Mouse (Mus musculus): ENCODE measurements around the gene P2ry13.

The P2ry13 gene

DNA sequence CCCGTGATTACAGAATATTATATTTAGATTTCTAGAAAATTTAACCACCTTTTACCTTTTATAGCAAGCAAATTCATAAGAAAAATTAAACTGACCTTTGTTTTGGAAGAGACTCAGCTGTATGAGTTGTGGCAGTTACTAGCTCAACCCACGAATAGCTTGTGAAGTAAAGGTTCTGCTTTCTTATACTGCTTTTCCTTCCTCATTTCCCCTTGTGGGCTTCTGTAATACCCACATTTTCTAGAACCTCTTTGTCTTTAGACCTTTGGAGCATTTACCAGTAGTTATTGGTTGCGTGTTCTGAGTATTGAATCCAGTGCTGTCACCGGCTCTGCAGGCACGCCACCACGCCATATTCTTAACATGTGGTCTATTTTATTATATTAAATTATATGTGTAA is at the start of gene P2ry13:
Gene P2ry13, minus strand, starts transcription at position 156 of the 400 bp plus-strand sequence.
- in situ Hi-C loops (cut with MboI, MseI) = no loop called here

DNA sequence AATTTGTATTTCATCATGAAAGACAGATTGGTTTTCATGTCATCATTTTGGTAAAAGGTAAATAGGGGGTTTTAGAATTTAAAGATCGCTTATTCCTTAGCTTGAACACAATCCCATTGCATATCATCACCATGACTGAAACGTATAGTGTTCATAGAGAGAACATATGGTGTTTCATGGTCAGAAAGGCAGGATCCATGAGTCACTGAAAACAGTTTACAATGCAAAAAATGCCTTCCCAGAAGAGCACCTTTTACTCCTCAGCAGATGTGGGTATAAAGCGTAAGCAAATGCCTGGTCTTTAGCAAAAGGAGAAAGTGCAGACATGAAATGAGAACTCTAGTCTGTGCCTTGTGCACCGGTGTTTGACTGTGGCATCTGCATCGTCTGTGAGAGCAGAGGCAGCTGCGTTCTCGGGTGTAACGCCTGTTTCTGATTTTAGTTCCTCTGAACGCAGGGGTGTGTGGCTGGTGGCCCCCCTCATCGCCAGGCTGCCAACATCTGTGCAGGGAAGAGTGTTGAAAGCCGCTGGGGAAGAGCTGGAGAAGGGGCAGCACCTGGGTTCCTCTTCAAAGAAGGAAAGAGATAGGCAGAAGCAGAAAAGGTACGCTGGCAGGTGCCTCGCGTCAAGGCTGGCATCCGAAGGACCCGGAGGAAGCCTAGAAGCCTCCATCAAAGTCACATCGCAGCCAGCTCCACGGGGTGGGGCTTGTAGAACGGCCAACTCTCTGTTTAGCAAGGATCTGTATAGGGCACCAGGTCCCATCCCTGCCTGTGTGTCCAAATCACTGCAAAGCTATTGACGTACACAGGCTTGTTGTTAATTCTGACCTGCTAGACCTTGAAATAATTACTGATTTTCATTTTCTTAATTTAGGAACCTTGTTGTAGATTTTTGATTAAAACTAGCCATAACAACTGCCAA is 47.3 kb upstream of the P2ry13 start:
- in situ Hi-C loops (cut with MboI, MseI) = no loop called here

DNA sequence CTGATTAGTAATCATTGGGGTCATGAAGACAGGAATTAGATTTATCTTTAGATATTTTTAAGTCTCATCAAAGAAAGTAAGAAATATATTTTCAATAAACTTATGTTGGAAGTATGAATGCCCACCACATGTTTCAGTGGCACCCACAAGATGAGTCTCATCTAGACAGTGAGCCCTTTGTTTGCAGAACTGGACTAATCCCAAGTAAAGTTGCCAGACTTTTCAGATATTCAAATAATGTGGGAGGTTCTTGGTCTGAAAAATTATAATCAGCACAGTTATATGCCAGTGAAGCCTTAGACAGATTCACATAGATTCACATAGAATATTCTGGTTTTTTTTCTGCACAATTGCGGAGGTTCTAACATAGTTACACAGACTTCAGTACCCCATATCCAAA is 39.8 kb upstream of the P2ry13 start:
- in situ Hi-C loops (cut with MboI, MseI) = no loop called here

DNA sequence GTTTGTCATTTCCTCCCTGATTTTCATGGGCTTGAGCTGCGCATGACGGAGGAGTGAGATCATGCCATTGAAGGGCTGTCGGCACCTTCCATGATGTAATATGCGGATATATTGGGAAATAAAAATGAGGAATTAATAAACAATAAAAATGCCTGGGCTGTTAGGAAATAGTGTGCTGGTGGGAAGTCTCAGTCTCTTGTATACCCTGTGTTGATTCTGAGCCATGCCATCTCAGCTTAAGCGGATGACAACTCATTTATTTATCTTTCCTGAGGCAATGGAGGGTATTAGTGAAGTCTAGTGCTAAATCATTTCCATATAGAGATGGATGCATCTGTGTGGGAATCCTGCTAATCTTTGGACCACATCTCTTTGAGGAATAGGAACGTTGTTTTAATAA is 37.3 kb upstream of the P2ry13 start:
- in situ Hi-C loops (cut with MboI, MseI) = loop anchor here (25.0 kb wide), 1 partner anchor 1539 kb away; no protein-coding TSS in a partner anchor

DNA sequence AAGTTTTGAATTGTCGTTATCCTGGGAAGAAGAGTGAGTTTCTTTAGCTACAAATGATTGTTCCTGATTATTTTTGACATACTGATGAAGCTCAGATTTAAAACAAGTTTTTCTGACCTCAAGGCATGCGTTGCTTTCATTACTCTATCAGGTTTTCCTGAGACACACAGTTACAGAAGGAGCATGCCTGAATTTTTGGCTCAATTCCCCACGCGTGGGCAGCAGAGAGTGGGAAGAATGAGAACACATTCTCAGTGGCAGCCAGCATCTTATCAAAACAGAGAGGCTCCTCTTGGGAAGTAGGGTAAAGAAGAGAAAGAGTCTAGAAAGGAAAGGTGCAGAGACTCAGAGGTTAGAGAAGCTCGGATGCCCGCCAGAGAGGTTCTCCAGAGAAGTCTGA is 32.7 kb upstream of the P2ry13 start:
- in situ Hi-C loops (cut with MboI, MseI) = loop anchor here (25.0 kb wide), 1 partner anchor 1544 kb away; no protein-coding TSS in a partner anchor

DNA sequence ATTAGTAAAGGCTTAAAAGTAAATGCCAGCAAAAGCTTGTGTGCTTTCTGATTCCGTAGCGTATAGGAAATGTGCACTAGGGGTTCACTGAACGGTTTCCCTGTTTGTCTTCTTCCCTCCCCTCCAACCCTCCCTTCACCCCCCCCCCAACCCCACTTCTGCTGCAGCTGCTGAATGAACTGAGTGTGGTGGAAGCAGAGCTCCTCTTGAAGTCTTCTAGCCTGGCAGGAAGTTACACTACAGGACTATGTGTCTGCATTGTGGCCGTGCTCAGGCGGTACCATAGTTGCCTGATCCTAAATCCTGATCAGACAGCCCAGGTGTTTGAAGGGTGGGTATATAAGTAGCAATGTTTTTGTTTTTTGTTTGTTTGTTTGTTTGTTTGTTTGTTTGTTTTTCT is 24.2 kb upstream of the P2ry13 start:
- in situ Hi-C loops (cut with MboI, MseI) = loop anchor here (25.0 kb wide), 1 partner anchor 1552 kb away; no protein-coding TSS in a partner anchor

DNA sequence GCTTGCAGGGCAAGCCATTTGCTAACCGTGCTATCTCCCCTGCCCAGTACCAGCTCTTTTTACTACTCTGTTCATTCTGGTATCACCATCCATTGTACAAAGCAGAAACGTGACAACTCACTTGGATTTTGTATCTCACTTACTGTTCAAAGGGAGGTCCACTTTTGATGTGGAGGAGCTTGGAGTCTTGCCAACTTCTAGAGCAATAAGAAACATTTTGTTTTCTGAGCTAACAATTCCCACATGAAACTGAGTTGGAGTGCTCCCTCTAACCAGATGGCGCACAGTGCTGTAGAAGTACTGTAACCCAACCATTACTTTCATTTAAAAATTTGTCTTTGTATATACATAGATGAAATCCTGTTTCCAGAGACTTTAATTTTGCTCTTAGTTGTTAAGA is 20.2 kb upstream of the P2ry13 start:
- in situ Hi-C loops (cut with MboI, MseI) = loop anchor here (25.0 kb wide), 1 partner anchor 1556 kb away; no protein-coding TSS in a partner anchor

DNA sequence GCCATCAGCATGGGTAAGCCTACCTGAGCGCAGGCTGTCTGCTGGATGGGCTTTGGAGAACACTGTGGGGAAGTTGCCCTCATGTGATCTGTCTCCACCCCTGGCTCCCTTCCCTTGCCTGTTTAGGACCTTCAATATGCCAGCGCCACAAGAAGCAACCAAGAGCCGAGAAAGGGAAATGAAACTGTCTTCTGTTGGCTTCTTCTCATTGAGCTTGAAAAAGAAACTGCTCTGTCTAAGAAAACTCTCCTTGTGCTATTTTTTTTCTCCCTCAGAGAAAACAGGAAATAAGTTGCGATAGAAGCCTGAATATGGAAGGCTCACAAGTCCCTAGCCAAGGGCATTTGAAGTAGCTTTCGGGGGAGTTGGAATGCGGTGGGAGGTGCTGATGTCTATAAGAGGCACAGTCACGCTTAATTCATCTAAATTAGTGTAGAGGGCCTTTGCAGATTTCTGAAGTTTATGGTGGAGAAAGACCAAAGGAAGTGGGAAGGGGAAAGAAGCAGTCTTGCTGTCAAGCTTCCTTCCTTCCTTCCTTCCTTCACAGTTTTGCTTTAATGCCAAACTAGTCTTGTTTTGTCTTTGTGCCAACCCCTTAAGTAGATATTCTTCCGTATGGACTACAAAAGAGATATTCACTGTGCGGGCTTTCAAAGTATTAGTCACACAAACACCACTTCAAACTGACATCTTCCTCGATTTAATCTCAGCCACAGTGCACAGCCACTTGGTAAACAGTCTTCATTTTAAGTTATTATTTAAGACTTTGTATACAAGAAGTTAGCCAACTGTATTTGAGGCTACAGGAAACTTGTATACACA is 18.3 kb upstream of the P2ry13 start:
- in situ Hi-C loops (cut with MboI, MseI) = loop anchor here (25.0 kb wide), 1 partner anchor 1558 kb away; no protein-coding TSS in a partner anchor

DNA sequence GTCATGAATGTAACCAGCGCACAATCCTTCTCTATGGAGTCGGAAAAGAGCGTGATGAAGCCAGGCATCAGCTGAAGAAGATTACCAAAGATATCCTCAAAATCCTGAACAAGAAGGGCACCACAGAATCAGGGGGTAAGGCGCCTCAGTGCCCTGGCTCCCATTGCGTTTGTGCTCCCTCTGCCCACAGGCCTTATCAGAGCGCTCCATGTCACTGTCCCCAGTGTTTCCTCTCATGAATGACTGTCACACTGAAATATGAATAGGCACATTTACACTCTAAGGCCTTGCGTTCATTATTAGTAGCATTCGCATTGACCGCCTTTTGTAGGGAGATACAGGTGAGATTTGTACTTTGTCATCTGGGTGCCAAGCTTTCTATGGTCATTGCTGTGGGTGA is 17.0 kb upstream of the P2ry13 start:
- in situ Hi-C loops (cut with MboI, MseI) = loop anchor here (25.0 kb wide), 1 partner anchor 1560 kb away; no protein-coding TSS in a partner anchor

DNA sequence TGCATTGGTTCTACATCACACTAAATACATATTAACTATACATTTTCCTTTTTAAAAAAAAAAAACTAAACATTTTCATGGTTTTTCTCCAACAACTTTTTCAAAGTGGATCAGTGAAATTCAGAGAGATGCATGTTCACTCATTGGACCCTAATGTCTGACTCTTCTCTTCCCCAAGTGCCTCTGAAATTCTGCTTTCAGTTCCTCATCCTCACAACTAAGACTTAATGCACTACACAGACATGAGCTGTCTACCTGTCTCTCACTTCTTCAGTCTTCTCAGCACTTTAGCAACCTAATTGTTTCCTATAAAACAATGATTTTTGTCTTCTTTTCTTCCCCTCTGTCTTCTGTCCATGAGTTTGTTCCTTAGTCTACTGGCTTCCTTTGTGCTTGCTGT is 14.7 kb upstream of the P2ry13 start:
- in situ Hi-C loops (cut with MboI, MseI) = loop anchor here (25.0 kb wide), 1 partner anchor 1562 kb away; no protein-coding TSS in a partner anchor

DNA sequence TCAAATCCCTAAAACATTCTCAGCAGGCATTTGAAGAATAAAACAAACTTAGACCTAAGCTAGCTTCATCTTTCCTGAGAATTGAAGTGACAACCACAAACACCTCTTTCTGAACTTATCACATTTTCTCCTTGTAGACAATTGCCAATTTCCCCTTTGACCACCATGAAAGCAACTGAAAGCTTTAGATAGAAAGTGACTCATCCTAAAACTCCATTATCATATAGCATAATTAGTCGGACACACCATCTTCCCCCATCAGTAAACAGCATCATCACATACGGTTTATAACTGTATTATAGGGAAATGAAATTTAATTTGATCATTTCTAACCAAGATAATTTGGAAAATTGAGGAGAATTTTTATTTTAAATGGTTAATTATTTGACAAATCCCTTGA is 11.6 kb upstream of the P2ry13 start:
- in situ Hi-C loops (cut with MboI, MseI) = no loop called here

DNA sequence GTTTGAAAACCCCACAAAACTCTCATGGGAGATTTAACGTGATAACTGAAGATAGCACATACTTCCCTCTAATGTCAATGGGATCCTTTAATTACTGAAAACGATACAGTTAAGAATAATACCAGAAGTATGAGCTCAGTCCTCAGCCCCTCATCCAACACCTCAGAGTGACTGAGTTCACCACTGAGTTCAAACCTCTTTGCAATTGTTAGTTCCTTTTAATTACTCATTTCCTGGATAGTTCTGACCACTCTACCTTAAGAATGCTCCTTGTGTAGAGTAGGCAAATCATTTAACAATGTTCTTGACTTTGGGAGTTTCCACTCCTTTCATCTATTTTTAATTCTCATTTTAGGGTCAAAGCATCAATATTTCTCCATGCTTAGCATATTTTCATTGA is 8.6 kb upstream of the P2ry13 start:
- in situ Hi-C loops (cut with MboI, MseI) = no loop called here

DNA sequence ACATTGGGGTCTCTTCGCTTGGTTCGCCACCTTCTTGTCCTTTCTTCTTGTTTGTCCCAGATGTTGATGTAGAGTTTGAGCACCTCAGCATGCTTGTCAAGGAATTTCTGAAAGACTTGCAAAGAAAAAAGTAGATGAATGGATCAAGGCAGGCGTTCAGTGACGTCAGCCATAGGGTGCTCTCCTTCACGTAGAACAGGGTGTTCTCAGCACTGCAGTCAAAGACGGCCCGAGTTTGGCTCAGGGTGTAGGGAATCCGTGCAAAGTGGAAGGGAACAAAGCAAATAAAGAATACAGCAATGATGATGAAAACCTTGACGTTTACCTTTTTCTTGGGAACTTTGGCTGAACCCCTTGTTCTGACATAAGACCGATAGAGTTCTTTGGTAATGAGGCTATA is 6.5 kb upstream of the P2ry13 start:
- in situ Hi-C loops (cut with MboI, MseI) = no loop called here

DNA sequence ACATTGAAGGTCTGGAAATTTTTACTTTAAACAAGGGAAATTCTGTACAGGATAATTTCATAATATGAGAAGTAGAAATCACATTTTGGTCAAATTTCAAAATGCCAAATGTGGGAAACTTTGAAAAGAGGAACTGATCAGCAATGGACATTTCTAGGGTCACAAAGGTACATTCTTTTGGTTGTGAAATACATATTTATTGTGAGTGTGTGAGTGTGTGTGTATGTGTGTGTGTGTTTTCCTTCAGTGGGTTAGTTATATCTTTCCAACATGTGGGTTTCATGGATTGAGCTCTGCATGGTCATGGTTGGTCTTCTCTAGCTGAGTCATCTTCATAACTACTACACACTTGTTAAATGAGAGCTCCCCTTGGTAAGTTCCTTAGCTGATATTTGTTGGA is 1.7 kb upstream of the P2ry13 start:
- in situ Hi-C loops (cut with MboI, MseI) = no loop called here

DNA sequence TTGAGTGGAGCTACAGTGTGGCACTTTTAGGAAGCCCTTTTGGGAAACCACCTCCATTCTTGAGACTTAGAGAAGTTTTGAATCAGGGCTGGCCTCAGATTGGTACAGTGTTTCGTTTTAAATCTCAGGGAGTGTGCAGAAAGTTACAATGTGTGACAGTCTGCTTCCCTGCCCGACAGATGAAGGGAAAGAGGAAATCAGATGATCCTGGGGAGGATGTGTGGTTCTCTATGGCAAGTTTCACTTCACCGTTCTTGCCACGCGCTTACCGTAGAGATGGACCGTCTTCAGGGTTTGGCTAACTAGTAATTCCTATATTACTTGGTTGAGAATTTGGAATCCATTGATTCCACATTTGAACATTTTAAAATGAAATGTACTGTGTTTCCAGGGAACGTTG is 1.1 kb upstream of the P2ry13 start:
- in situ Hi-C loops (cut with MboI, MseI) = no loop called here

DNA sequence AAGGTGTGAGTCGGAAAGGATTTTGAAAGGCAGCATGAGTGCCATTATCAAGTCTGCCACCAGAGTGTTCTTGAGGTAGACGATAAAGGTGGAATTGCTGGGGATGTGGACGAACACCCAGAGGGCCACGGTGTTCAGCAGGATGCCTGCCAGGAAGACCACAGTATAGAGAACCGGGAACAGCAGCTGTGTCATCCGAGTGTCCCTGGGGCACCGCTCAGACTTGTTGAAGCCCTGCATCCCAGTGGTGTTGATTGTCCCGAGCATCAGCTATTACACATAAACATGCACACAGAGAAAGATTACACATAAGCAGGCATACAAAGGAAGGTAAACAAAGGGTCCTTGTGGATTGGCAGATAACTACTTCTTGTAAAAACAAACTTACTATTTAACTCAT is 593 bp downstream of the P2ry13 start:
- in situ Hi-C loops (cut with MboI, MseI) = no loop called here

DNA sequence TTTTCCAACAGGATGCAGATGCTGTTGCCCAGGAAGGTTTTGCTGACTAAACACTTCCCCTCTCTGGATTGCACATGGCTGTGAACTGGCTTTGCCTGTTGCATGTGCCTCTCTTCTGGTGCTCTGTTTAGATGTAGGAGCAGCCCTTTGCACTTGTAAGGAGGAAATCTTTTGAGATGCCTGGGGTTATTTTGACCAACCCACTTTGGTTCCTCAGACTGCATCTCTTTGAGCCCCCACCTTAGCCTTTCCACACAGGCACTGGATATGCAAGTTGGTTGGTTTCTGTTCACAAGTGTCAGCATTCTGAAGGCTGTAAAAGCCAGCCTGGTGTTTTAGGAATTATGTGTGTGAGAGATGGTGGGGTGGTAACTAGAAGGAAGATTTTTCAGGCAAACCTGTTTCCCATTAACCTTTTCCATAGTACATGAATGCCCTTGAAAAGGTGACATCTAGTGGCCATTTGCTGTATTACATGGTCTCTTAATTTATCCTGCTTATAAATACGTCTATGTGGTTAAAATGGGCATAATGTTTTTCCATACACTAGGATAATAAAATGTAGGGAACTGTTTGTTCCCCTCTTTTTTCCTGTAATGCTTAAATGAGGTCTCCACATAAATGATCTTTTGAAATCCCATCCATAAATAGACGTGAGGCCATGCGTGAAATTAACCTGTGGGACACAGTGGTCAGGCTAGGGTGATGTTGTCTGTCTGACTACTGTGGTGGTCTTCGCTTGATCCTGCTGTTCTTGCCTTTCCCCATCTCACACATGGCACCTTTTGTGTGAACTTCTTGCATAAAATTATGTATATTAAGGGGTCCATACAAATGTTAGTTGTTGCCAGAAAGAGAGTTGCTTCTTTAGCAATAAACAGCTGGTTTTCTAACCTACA is 1.8 kb downstream of the P2ry13 start:
- in situ Hi-C loops (cut with MboI, MseI) = loop anchor here (5.0 to 10.0 kb wide), 2 partner anchors 127 to 1846 kb away; no protein-coding TSS in a partner anchor

DNA sequence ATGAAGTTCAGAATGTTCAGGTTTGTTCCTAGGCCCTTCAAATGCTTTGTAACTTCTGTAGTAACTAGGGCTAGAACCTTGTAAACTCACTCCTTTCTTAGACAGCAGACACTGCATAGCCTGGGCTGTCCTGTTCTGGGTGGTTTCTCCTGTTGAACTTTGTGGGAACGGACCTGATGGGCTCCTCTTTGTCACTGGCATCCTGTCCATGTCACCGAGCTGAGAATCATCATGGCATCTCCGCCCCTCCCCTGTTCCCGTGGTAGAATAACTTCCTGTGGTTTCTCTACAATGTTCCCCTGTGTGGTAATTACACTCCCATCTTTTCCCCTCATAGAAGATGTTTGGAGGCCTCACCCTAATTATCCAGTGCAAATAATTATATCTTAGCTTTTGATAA is 4.7 kb downstream of the P2ry13 start:
- in situ Hi-C loops (cut with MboI, MseI) = loop anchor here (5.0 to 10.0 kb wide), 2 partner anchors 124 to 1849 kb away; no protein-coding TSS in a partner anchor

DNA sequence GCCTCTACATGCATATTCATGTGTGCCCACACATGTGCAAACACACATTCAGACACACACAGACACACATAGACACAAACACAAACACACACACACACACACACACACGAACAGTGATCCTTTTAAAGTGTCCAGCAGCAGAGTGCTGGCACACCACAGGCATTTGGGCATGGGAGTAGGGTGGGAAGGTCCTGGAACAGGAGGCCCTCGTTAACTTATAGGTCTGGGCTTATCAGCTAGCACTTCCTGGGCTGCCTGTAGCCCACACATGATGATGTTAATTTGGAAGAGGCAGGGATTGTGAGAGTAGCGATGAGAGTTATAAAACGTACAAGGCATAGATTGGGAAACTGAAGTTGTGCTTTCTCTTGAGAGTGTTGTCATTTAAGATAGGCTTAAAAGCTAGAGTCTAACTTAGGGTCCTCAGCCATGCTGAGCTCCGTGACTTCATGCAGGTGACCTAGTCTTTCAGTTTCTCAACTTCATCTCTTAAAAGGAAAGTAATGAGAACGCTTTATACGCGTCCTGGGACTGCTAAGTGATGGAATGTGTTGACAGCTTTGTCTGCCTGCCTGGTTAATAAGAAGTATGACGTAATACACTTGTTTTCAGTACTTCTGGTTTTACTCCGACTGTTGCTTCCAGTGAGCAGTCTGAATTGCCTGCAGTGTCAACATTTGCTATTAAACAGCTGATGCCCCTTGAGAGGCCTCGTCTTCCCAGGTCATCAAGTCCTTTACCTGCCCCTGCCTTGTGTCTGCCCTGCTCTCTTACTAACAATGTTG is 5.8 kb downstream of the P2ry13 start:
- in situ Hi-C loops (cut with MboI, MseI) = loop anchor here (5.0 to 10.0 kb wide), 2 partner anchors 123 to 1850 kb away; no protein-coding TSS in a partner anchor

Data from T-helper 2 cell (primary cell).